Mouse (Mus musculus) small intestine, adult 2 months (tissue): ENCODE measurements around the gene Col17a1. TPM values are rescaled to one million over a fixed set of nuclear protein-coding genes. Genes with fewer than 3 reads are reported as not detected.
A peak's percentile ranks its signal among the peaks of the same experiment; 100 is the strongest.

Experiments used
- H3K27ac ChIP-seq: fragments of 200-500 bp; 2 replicates; pipeline ENCODE4 v1.5.1; 2012; ENCODE audit warnings: low read depth, low read length, control low read depth, inconsistent platforms; ENCODE audit not compliant: insufficient read depth
- H3K27me3 ChIP-seq: fragments of 200-500 bp; 2 replicates; pipeline ENCODE4 v1.6.1; 2012; ENCODE audit warnings: mild to moderate bottlenecking, moderate library complexity, low read length, inconsistent platforms; ENCODE audit not compliant: control insufficient read depth, insufficient read depth
- H3K36me3 ChIP-seq: fragments of 200-500 bp; 2 replicates; pipeline ENCODE4 v1.6.1; 2012; ENCODE audit warnings: mild to moderate bottlenecking, low read length, control low read depth, inconsistent platforms; ENCODE audit not compliant: control insufficient read depth, insufficient read depth
- H3K4me1 ChIP-seq: fragments of 200-500 bp; 2 replicates; pipeline ENCODE4 v1.6.1; 2012; ENCODE audit warnings: low read length, inconsistent platforms, mixed read lengths; ENCODE audit not compliant: control insufficient read depth, insufficient read depth, insufficient read length
- H3K4me3 ChIP-seq: fragments of 200-500 bp; 2 replicates; pipeline ENCODE4 v1.5.1; 2012; ENCODE audit warnings: low read depth, mild to moderate bottlenecking, control low read depth, inconsistent platforms, low read length, moderate library complexity
- CTCF ChIP-seq: fragments of 200-500 bp; IDR thresholded peaks from 2 replicates; pipeline ENCODE4 v1.5.1; 2012; ENCODE audit warnings: low read depth, mild to moderate bottlenecking, control low read depth, inconsistent platforms, low read length, moderate library complexity, mixed read lengths; ENCODE audit not compliant: insufficient replicate concordance, insufficient read length; ENCODE audit errors: extremely low read depth
- POLR2A ChIP-seq: fragments of 200-500 bp; IDR thresholded peaks from 2 replicates; pipeline ENCODE4 v1.6.1; 2012; ENCODE audit warnings: low read depth, mild to moderate bottlenecking, control low read depth, inconsistent platforms, low read length, moderate library complexity
- WGBS: fragments of 180-500 bp; shearing (Covaris S2); methylation state at CpG from one replicate; pipeline ENCODE4 v1.1.7; 2018; 5-methylcytosine and 5-hydroxymethylcytosine counted together
- polyA plus RNA-seq: library from polyadenylated mRNA; depleted of rRNA; stranded (reverse); fragments of >200 nt; gene quantifications from 2 replicates; pipeline ENCODE4 v1.2.3, GENCODE M21; 2012

The Col17a1 gene
- polyA plus RNA-seq, 1 experiment, result 0.35 TPM

DNA sequence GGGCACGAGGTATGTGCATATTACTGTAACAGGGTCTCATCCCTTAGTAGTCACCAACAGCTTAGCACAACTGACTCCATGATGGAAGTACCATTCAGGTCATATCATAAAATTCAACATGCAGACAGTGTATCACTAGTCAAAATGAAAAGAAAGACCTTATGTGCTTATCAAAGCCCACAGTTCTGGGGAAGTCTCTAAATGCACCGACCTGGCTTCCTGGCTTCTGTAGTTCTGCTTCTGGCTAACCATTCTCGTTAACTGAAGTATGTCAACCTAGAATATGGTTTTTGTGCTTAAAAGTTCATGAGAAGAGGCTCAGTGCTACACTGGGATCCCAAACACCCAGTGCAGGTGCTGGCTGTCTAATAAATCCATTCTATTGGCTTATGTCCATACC, 27.3 kb upstream of the Col17a1 start:
- H3K4me3 ChIP-seq, result no peak overlapping the region
- no peaks in the 10 kb centered on the region; the same call in 1 of the 2 replicates for H3K27me3 ChIP-seq
- no peak overlapping the region for H3K27ac ChIP-seq
- WGBS, result 75% methylated on average over 3 of the region's 3 CpGs
- no peaks in the 10 kb centered on the region for H3K36me3 ChIP-seq
- H3K4me1 ChIP-seq, result no peaks in the 10 kb centered on the region
- TF ChIP-seq CTCF (no peak), POLR2A (no peak)

DNA sequence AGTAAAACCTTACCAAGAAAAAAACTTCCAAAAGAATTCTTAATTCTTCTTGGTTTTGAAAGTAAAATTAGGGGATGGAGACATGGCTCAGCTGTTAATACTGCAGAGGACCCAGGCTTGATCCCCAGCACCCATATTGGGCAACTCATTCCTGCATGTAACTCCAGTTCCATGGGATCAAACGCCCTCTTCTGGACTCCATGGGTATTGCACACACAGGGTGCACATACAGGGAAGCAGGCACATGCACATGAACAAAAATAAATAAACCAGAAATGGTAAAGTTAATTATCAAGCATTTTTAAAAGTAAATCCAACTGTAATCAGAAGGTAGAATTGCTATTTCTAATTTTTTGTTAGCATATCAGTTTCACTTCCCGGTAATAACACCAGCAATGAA, 24.2 kb upstream of the Col17a1 start:
- no peaks in the 10 kb centered on the region for H3K4me1 ChIP-seq
- no peak overlapping the region for H3K27ac ChIP-seq
- H3K36me3 ChIP-seq, result no peaks in the 10 kb centered on the region
- no peak for TF ChIP-seq POLR2A
- peak; percentile 30; the same call in 1 of the 2 replicates for TF ChIP-seq CTCF
- H3K4me3 ChIP-seq, result no peak overlapping the region
- 63% methylated on average over 2 of the region's 2 CpGs for WGBS
- H3K27me3 ChIP-seq, result no peaks in the 10 kb centered on the region; the same call in 1 of the 2 replicates

DNA sequence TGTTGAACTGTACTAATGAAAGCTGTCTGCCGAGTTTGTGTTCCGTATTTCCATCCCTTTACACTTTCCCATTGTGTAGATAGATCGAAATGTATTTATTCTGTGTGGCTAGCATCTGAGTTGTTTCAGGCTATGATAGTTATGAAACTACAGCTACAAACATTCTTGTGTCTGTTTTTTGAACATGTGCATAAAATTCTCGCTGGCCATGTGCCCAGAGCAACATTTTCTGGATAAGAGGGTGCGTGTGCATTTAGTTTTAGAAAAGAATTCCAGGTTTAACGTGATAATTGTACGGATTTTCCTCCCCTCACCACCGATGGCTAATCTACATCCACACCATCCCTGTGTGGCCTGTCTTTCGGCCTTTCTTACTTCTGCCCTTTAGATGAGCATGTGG, 21.6 kb upstream of the Col17a1 start:
- H3K27ac ChIP-seq, result no peak overlapping the region
- no peak for TF ChIP-seq POLR2A
- TF ChIP-seq CTCF, result no peak
- H3K4me1 ChIP-seq, result no peaks in the 10 kb centered on the region
- no peak overlapping the region for H3K4me3 ChIP-seq
- no peaks in the 10 kb centered on the region; the same call in 1 of the 2 replicates for H3K27me3 ChIP-seq
- 81% methylated on average over 9 of the region's 9 CpGs for WGBS
- no peaks in the 10 kb centered on the region for H3K36me3 ChIP-seq

DNA sequence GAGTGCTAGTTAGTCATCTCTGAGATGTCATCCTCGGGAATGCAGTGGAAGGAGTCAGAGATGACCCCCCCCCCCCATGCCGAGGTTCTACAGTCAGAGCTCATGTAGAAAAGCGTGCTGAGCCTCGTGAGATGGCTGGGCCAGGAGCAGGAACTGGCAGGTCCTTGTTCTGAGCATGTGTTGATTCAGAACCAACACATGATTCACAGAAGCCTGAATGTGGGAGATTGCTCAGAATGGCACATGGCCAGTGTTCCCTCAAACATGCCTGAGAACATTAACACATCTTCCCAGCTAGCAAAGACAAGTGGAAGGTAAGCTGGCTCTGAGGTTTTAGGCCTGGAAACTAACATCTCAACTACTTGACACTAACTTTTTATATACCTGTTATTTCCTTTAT, 18.5 kb upstream of the Col17a1 start:
- H3K4me3 ChIP-seq, result no peak overlapping the region
- 73% methylated on average over 4 of the region's 4 CpGs for WGBS

GRCm38 (mm10) chr19:47705772-47706309, 13.9 kb upstream of the Col17a1 start:
- 90% methylated on average over 8 of the region's 8 CpGs for WGBS
- TF ChIP-seq CTCF (no peak), POLR2A (no peak)
- Histone ChIP-seq H3K36me3 (no peaks in the 10 kb centered on the region), H3K27ac (no peak overlapping the region), H3K27me3 (no peaks in the 10 kb centered on the region), H3K4me1 (peaks cover 2% of the 10 kb centered on the region; the same call in 1 of the 2 replicates), H3K4me3 (no peak overlapping the region)

More for the DNA sequence above, 18.5 kb upstream of the Col17a1 start:
- no peak overlapping the region for H3K27ac ChIP-seq
- H3K36me3 ChIP-seq, result no peaks in the 10 kb centered on the region
- H3K27me3 ChIP-seq, result no peaks in the 10 kb centered on the region; the same call in 1 of the 2 replicates
- TF ChIP-seq POLR2A (no peak), CTCF (no peak)
- H3K4me1 ChIP-seq, result peaks cover 2% of the 10 kb centered on the region; the same call in 1 of the 2 replicates

DNA sequence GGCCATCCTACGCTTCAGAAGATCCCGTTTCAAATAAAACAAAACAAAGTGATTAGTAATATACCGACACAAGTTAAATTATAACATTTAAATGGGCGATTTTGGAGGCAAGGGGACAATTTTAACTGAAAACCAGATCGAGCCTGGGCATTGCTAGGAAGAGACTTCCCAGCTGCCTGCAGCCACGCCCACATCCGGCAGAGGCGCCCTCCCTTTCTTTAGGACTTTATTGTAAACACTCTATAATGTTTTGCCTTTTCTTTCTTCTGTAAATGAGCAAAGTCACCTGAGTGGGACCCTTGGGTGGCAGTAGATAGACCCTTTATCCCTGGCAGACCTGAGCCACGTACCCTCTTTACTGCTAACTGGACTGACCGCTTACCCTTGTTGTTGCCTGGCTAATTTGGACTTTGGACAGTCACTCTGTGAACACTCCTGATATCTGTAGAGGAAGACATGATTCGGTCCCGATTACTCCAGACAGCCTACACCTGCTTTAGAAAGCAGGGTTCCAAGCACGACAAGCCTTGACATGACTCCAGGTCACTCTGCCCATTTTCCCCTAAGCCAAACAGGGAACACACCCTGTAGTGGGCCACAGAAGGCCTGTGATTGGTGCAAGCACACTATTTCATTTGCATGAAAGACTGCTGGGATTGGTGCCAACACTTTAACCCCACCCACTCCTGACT, 13.3 kb upstream of the Col17a1 start:
- Histone ChIP-seq H3K36me3 (no peaks in the 10 kb centered on the region), H3K27ac (peak overlapping the region; percentile 14), H3K4me3 (peak overlapping the region; percentile 18), H3K4me1 (peaks cover 2% of the 10 kb centered on the region; the same call in 1 of the 2 replicates), H3K27me3 (no peaks in the 10 kb centered on the region)
- TF ChIP-seq POLR2A, result no peak
- TF ChIP-seq CTCF, result peak; percentile 64; the same call in 1 of the 2 replicates
- 28% methylated on average over 13 of the region's 13 CpGs for WGBS

DNA sequence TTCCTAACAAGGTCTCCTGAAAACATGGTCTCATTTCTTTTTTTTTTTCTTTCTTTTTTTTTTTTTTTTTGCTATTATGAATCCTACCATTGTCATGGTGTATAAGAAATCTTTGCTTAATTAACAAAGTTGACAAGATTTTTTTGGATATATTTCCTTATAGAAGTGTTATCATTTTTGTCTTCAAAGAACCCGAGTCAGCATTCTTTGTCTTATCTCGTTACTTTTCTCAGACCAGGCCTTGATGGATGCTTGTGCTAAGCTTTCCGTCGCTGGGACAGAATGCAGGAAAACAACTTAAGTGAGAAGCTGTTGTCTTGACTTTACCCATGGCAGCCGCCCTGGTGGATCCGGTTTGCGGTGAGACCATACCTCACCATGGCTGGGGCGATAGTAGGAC, 8.6 kb upstream of the Col17a1 start:
- H3K4me3 ChIP-seq, result no peak overlapping the region
- TF ChIP-seq CTCF, result no peak
- TF ChIP-seq POLR2A, result no peak
- WGBS, result 85% methylated on average over 8 of the region's 8 CpGs
- H3K27ac ChIP-seq, result no peak overlapping the region
- H3K4me1 ChIP-seq, result peaks cover 1% of the 10 kb centered on the region; the same call in 1 of the 2 replicates
- no peaks in the 10 kb centered on the region for H3K36me3 ChIP-seq
- no peaks in the 10 kb centered on the region for H3K27me3 ChIP-seq
